Mouse (Mus musculus): ENCODE results near the gene Tnk2. TPM values are rescaled to one million over a fixed set of nuclear protein-coding genes. Genes with fewer than 3 reads are reported as not detected.

Tnk2 gene
- total RNA-seq (2021), result 10 to 100 TPM; 18.0 to 19.8 TPM

DNA sequence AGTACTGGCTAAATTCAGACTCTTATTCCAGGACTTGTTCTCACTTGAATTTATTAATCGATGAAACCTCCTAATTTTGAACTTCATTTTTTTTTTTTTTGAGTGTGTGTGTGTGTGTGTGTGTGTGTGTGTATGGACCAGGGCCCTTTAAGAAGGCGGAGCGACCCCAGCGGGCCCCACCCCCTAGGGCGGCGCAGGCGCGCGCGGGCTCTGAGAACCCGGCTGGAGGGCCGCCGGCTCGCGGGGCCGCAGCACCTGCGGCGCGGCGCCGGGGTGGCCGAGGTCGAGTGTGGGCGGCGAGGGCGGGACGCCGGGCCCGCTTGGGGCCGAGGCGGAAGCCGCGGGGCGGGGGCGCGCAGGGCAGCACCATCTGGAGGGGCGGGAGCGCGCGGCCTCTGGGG, at the start of gene Tnk2:
TSS of gene Tnk2 (plus strand) at position 214 of the 401 bp plus-strand sequence.
- intact Hi-C loops (cut with DNase I), result loop anchor here (2.0 kb wide), 1 partner anchor 15 kb away; no protein-coding TSS in a partner anchor
- peak; percentile 88 to 90 for DNase-seq

DNA sequence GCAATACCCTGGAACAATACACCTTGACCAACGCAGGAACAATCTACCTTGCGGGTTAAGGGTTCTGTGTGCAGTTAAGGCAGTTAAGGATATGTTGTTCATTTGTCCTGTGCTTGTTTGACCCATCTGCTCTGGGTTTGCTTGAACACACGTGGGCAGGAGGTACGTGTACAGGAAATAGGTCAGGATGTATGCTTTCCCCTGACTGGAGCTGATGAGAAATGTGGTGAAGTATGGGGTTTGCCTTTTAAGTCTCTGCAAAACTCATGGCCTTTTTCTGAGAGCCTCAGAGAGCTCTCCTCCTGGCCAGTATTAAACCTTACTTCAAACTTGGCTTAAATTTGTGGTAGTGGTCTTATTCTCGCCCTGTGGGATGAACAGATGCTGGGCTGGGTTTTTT, 49.8 kb upstream of the Tnk2 start:
- intact Hi-C loops (cut with DNase I), result no loop called here
- DNase-seq, result no peak

- no peak for DNase-seq
- intact Hi-C loops (cut with DNase I), result no loop called here
Observed at GRCm38 (mm10) chr16:32594701-32595100, 49.0 kb upstream of the Tnk2 start.

DNA sequence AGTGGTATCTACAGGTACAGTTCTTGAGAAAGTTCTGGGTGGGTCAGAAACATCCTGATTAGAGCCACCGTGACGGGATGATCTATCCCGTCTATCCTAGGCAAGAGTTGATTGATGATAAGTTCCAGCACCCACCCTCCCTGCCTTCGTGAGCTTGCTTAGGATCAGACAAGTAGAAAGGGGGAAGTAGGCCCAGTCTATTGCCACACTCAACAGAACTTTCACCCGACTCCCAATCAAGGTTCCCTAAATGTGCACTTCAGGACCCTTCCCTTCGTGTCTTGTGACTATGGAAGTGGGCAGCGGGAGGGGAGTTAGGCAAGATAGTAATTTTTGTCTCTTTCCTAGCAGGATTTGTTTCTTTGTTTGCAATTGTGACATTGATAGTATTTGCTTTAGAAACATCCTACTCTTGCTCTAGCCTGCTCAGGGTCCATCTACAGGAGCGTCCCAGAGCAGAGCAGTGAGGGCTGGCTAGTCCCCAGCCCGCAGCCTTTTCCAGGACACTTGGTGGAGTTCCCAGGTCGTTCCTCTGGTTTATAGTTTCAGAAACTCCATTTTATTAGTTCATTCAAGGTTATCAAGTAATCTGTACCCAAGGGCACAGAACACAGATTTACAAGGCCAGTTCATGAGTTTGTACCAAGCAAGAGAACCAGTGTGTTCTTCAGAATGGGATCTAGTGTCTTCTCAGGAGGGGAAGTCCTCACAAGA, 48.4 kb upstream of the Tnk2 start:
- intact Hi-C loops (cut with DNase I), result no loop called here
- no peak for DNase-seq

GRCm38 (mm10) chr16:32597909-32598381, 45.7 kb upstream of the Tnk2 start:
- intact Hi-C loops (cut with DNase I), result no loop called here

DNA sequence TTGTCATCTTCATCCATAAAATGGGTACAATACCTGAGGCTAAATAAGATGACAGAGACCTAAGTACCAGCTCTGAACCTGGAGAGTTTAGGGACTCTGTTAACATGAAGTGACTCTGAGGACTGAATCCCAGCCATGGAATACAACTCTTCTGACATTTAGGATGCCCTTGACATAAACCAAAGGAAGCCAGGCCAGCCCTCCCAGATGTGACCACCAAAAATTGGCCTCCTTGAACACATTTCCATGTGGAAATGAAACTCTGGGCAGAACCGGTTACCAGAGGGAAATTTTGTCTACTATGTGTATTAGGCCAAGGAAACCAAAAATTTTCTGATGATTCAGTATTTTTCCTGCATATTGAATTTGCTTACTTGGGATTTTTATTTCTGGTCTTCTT, 44.5 kb upstream of the Tnk2 start:
- intact Hi-C loops (cut with DNase I), result no loop called here
- DNase-seq, result no peak

More at GRCm38 (mm10) chr16:32597909-32598381, 45.7 kb upstream of the Tnk2 start:
- no peak for DNase-seq

GRCm38 (mm10) chr16:32602193-32602685, 41.4 kb upstream of the Tnk2 start:
- intact Hi-C loops (cut with DNase I), result no loop called here
- DNase-seq, result no peak

DNA sequence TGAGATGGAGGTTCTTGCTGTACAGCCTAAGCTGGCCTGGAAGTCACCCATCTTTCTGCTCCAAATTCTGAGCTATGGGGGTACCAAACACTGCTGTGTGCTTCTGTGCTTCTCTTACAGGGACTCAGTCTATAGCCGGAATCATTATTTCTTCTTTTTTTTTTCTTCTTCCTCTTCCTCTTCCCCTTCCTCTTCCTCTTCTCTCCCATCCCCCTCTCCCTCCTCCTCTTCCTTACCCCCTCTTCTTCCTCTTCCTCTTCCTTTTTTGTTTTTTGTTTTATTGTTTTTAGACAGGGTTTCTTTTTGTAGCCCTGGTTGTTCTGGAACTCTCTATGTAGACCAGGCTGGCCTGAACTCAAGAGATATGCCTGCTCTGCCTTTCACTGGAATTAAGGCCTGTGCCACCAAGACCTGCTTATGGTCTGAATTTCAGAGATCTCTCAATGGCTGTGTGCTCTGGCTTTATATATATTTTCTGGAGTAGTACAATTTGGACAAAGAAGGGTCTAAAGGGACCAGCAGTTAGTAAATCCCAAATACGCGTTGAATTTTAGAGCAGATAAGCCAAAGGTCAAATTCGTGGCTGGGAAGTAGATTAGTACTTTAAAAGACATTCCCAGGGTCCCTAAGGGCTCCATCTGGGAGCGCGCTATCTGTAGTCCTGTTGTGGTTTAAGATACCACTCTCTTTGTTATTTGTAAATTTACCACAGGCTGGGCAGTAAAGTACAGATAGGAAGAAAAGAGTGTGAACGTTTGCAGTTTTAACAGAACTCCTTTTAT, 35.9 kb upstream of the Tnk2 start:
- intact Hi-C loops (cut with DNase I), result loop anchor here (2.0 to 5.0 kb wide), 2 partner anchors 80 to 99 kb away; no protein-coding TSS in a partner anchor
- no peak for DNase-seq

DNA sequence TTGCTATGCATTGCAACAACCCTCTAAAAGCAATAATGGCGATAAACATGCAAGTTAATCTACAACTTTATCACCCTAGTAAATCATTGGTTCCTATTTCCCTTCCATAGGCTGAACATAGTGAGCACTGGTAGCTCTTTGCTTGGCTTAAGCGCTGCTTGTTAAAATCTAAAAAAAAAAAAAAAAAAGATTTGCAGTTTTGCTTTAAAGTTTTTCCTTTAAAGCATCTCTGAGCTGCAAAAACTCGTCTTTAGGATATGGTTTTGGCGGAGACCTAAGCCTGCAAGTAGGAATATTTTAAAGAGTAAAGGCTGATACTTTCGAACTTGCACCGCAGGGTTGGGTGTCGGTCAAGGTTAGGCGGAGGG, 35.3 kb upstream of the Tnk2 start:
- intact Hi-C loops (cut with DNase I), result loop anchor here (2.0 to 5.0 kb wide), 2 partner anchors 81 to 100 kb away; no protein-coding TSS in a partner anchor
- DNase-seq, result no peak

DNA sequence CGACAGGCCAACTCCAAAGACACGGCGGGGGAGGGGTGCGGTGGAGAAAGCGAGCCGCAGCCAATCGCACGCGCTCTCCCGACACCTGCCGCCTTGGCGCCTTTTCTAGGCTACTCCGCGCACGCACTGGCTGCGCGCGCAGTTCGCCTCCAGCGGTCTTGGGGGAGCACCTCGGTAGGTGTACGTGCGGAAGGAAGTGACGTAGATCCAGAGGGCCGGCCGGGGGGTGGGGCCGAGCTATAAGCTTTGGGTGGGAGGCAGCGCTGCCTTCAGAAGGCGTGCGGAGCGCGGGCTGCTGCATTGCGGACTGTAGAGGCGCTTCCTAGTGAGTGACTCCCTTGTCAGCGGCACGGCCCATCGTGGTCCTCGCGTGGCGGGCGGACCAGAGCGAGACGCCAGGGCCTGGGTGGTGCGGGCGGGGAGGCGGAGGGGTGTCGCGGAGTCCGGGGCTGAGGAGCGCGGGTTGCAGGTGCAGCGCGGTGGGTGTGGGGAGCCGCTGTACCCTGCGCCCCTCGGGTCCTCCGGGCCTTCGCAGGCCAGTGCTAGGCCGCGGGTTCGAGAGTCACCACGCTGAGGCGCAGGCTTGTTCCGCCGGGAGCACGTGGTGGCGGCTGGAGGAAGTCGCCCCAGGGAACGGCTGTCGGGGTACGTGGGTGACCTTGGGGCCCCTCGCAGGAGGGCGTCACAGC, 34.8 kb upstream of the Tnk2 start, which contains the start of gene Tfrc:
TSS of gene Tfrc (plus strand) at position 209 of the 689 bp plus-strand sequence.
- intact Hi-C loops (cut with DNase I), result loop anchor here (2.0 to 5.0 kb wide), 2 partner anchors 82 to 100 kb away; no protein-coding TSS in a partner anchor
- peak; percentile 93 for DNase-seq

DNA sequence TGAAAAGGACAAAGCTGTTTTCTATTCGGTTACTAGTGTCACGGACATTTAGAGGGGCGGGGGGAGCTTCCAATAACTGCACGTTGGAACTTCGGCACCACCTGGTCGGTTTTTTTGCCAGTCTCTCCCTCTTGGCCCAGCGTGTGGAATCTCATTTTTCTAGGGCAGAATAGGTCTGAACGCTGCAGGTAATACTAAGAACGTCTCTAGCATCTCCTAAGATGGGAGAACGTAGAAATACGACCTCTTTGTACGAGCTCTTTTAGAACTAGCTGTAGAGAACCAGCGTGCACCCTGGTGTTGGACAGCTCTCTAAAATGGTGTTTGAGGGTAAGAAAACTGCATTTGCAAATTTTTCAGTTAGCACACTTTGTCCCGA, 34.3 kb upstream of the Tnk2 start:
- intact Hi-C loops (cut with DNase I), result loop anchor here (2.0 to 5.0 kb wide), 2 partner anchors 82 to 101 kb away; no protein-coding TSS in a partner anchor

DNA sequence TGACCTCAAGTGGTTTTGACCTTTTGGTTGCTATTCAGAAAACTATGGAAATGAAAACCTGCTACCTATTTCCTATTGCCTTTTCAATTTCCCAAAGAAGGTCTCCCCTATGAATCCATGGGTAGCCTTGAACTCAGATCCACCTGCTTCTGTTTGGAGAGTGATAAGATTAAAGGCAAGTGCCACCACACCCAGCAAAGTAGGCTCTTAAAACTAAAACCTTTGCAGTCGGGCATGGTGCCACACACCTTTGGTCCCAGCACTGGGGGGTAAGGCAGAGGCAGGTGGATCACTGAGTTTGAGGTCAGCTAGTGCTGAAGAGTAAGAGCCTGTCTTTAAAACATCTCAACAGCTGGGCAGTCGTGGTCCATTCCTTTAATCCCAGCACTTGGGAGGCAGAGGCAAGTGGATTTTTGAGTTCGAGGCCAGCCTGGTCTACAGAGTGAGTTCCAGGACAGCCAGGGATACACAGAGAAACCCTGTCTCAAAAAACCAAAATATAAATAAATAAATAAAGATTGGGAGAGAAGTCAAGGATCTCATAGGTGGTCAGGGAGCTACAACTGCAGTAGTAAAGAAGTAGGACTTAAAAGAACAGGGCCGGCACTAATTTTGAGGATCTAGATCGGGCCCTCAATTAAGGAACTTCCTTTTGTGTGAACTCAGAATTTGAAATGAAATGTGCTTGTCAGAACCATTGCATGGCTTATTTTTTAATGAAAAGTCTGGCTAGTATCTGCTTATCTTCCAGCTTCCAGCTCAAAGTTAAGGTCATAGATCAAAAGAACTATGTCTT, 33.0 kb upstream of the Tnk2 start:
- DNase-seq, result no peak
- intact Hi-C loops (cut with DNase I), result loop anchor here (5.0 kb wide), 1 partner anchor 178 kb away; the partner anchor contains the start of gene Pcyt1a

More for the DNA sequence above, 34.3 kb upstream of the Tnk2 start:
- DNase-seq, result no peak

- no peak for DNase-seq
- intact Hi-C loops (cut with DNase I), result loop anchor here (5.0 kb wide), 1 partner anchor 180 kb away; the partner anchor contains the start of gene Pcyt1a
Observed at GRCm38 (mm10) chr16:32612052-32612451, 31.6 kb upstream of the Tnk2 start.

- DNase-seq, result no peak
- intact Hi-C loops (cut with DNase I), result loop anchor here (5.0 kb wide), 1 partner anchor 181 kb away; the partner anchor contains the start of gene Pcyt1a
Observed at GRCm38 (mm10) chr16:32613269-32613834, 30.3 kb upstream of the Tnk2 start.

- intact Hi-C loops (cut with DNase I), result loop anchor here (5.0 kb wide), 1 partner anchor 182 kb away; the partner anchor contains the start of gene Pcyt1a
- DNase-seq, result no peak
Observed at GRCm38 (mm10) chr16:32614047-32614446, 29.6 kb upstream of the Tnk2 start.

DNA sequence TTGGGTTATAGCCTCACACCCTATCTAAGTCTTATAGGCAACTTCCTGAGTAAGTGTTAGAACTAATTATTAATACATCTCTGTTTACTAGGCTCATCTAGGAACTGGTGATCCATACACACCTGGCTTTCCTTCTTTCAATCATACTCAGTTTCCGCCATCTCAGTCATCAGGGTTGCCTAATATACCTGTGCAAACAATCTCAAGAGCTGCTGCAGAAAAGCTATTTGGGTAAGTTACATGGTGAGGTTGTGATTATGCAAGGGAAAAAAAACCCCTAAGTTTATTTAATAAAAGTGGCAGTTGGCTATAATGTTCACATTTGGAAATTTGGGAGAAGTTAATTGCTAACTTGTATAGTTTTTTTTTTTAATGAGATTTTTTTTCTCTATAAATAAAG, 24.7 kb upstream of the Tnk2 start:
- no peak for DNase-seq
- intact Hi-C loops (cut with DNase I), result no loop called here

- no peak for DNase-seq
- intact Hi-C loops (cut with DNase I), result no loop called here
Observed at GRCm38 (mm10) chr16:32628140-32628539, 15.5 kb upstream of the Tnk2 start.

GRCm38 (mm10) chr16:32632328-32632824, 11.3 kb upstream of the Tnk2 start:
- DNase-seq, result no peak
- intact Hi-C loops (cut with DNase I), result no loop called here

- intact Hi-C loops (cut with DNase I), result no loop called here
- DNase-seq, result no peak
Observed at GRCm38 (mm10) chr16:32633486-32634012, 10.1 kb upstream of the Tnk2 start.
